Mouse (Mus musculus): ENCODE measurements around the gene Polr2c. TPM values are rescaled to one million over a fixed set of nuclear protein-coding genes. Genes with fewer than 3 reads are reported as not detected.

The Polr2c gene
- polyA plus RNA-seq, 1 experiment: 93.1 TPM

Other genes with a start within 250 kb of the Polr2c start
- 64.6 and 79.0 TPM in 2 replicates for gene Arl2bp, start 190.8 kb upstream of the Polr2c start, polyA plus RNA-seq (2012; rRNA removed)
- 24.8 and 33.0 TPM in 2 replicates for gene Pllp, start 161.2 kb upstream of the Polr2c start, polyA plus RNA-seq (2012; rRNA removed)
- gene Ccl22, start 111.9 kb upstream of the Polr2c start, polyA plus RNA-seq (2012; rRNA removed): 1.1 and 2.6 TPM in 2 replicates
- 31.2 and 54.2 TPM in 2 replicates for gene Cx3cl1, start 85.4 kb upstream of the Polr2c start, polyA plus RNA-seq (2012; rRNA removed)
- gene Ccl17, start 47.0 kb upstream of the Polr2c start, polyA plus RNA-seq (2012; rRNA removed): 2.7 and 4.1 TPM in 2 replicates
- gene Coq9, start 19.1 kb upstream of the Polr2c start, polyA plus RNA-seq (2012; rRNA removed): 129 and 131 TPM in 2 replicates
- gene Ciapin1, start 19.1 kb upstream of the Polr2c start, polyA plus RNA-seq (2012; rRNA removed): 18.2 and 26.9 TPM in 2 replicates
- gene Dok4, start 18.9 kb downstream of the Polr2c start, polyA plus RNA-seq (2012; rRNA removed): 16.9 and 24.3 TPM in 2 replicates
- gene Ccdc102a, start 60.6 kb downstream of the Polr2c start, polyA plus RNA-seq (2012; rRNA removed): 11.0 and 12.1 TPM in 2 replicates
- gene Adgrg5, start 66.2 kb downstream of the Polr2c start, polyA plus RNA-seq (2012; rRNA removed): 1.0 and 1.7 TPM in 2 replicates
- 326 and 447 TPM in 2 replicates for gene Adgrg1, start 117.3 kb downstream of the Polr2c start, polyA plus RNA-seq (2012; rRNA removed)
- 5.5 TPM in 2 replicates for gene Adgrg3, start 160.2 kb downstream of the Polr2c start, polyA plus RNA-seq (2012; rRNA removed)
- 1.7 and 3.5 TPM in 2 replicates for gene Drc7, start 197.7 kb downstream of the Polr2c start, polyA plus RNA-seq (2012; rRNA removed)
- gene Katnb1, start 223.7 kb downstream of the Polr2c start, polyA plus RNA-seq (2012; rRNA removed): 20.0 TPM in 2 replicates